Mouse (Mus musculus): ENCODE data around the gene Fxyd1. TPM values are rescaled to one million over a fixed set of nuclear protein-coding genes. Genes with fewer than 3 reads are reported as not detected.

The Fxyd1 gene
- polyA plus RNA-seq, 1 experiment from 2014 or later: 25.3 TPM

DNA sequence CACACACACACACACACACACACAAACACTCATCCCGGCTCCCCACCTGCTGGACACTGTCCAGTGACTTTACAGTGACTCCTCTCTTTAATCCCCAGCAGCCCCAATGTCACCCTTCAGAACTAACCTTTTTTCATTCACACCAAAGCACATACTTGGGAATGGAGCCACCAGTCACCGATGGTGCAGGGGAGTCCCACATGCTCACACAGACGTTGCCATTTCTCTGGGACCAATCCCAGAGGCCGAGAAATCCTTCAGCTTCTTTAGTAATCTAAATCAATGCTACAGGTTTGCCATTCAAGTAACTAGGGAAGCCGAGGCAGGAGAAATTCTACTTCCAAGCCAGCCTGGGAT is 17.7 kb upstream of the Fxyd1 start:
- Histone ChIP-seq H3K36me3 (no peaks in the 10 kb centered on the region), H3K27me3 (no peaks in the 10 kb centered on the region), H3K27ac (peak overlapping the region; percentile 24; the same call in 1 of the 2 replicates), H3K4me2 (replicated peaks) (no peak overlapping the region), H3K4me3 (no peak overlapping the region), H3K9me3 (replicated peaks) (no peaks in the 10 kb centered on the region), H3K9ac (no peak overlapping the region), H3K4me1 (peaks cover 23% of the 10 kb centered on the region)
- 78% methylated on average over 5 of the region's 5 CpGs for WGBS
- no peak for ATAC-seq (ENCODE audit: low FRiP score)

DNA sequence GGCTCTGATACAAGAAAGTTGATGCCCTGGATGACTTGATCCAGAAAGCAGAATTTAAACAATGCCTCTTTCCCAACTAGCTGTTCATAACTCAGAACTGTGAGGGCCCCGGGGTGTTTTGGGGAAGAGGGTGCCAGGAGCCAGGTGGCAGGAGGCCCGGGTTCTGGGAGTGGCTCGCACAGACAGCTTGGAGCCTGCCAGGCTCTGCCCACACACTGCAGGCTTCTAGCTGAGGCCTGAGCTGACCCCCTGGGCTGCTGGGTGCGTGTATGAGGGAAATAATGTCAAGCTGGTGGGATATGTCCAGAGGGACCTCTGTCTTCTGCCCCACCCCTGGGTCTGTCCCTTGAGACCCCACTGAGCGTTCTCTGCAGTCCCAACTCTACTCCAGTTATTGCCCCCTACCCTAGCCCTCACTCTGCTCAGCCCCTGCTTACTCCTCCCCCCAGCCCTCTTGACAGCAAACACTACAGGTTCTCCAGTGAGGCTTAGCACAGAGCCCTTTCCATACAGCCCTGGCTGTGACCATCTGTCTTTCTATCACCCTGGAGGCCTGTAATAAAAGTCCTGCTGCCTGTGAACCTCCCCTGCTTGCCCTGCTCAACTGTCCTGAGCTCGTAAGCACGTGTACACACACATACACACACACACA is 17.2 kb upstream of the Fxyd1 start:
- Histone ChIP-seq H3K4me1 (peaks cover 23% of the 10 kb centered on the region), H3K27ac (peak overlapping the region; percentile 24), H3K36me3 (no peaks in the 10 kb centered on the region), H3K9ac (no peak overlapping the region), H3K4me3 (no peak overlapping the region), H3K4me2 (replicated peaks) (no peak overlapping the region), H3K9me3 (replicated peaks) (no peaks in the 10 kb centered on the region), H3K27me3 (no peaks in the 10 kb centered on the region)
- ATAC-seq (ENCODE audit: low FRiP score): 0 out of 2 replicates have a peak, but pooled peaks have one; percentile 6
- WGBS: 60% methylated on average over 7 of the region's 7 CpGs

DNA sequence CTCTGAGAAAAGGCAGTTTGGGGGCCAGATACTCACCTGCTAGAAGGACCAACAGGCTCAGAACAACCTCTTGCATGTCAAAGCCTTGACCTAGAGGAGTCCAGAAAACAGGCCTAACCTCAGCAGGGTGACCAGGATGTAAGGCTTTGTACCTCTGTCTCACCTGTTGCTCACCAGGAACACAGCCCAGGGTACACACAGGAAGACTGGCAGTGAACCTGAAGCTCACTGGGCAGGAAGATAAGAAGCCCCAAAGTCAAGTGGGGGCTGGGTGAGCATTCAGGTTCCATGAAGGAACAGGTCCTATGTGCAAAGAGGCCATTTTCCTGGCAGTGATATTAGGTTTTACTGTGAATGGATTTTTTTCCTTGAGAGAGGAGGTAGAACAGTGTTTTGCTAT is 16.5 kb upstream of the Fxyd1 start:
- no peak overlapping the region for H3K4me2 ChIP-seq (replicated peaks)
- H3K9me3 ChIP-seq (replicated peaks): no peaks in the 10 kb centered on the region
- no peaks in the 10 kb centered on the region for H3K36me3 ChIP-seq
- H3K9ac ChIP-seq: no peak overlapping the region
- ATAC-seq (ENCODE audit: low FRiP score): no peak
- H3K27me3 ChIP-seq: no peaks in the 10 kb centered on the region
- no peak overlapping the region for H3K4me3 ChIP-seq
- H3K27ac ChIP-seq: no peak overlapping the region
- H3K4me1 ChIP-seq: peaks cover 23% of the 10 kb centered on the region

DNA sequence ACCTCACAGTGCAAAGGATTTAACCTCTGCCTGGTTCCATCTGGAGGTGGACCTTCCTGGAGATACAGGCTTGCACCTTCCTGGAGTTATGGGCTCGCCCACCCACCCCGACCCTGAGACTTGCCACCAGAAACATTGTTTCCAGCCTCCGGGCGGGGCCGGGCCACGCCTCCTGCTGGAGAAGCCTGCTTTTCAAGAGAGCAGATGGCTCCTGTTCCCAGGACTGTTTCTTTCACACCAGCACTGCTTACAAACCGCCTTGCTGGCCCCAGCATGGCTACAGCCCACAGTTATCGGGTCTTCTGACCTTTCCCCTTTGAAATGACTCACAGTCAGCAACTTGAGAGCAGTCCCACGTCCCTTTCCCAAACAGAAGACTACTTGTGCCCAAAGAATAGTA is 15.3 kb upstream of the Fxyd1 start:
- peaks cover 16% of the 10 kb centered on the region for H3K4me1 ChIP-seq
- no peaks in the 10 kb centered on the region for H3K36me3 ChIP-seq
- H3K4me3 ChIP-seq: no peak overlapping the region
- no peak overlapping the region for H3K27ac ChIP-seq
- no peaks in the 10 kb centered on the region for H3K27me3 ChIP-seq
- no peaks in the 10 kb centered on the region for H3K9me3 ChIP-seq (replicated peaks)
- no peak overlapping the region for H3K9ac ChIP-seq
- WGBS: 47% methylated on average over 9 of the region's 9 CpGs
- no peak overlapping the region for H3K4me2 ChIP-seq (replicated peaks)
- ATAC-seq (ENCODE audit: low FRiP score): no peak

DNA sequence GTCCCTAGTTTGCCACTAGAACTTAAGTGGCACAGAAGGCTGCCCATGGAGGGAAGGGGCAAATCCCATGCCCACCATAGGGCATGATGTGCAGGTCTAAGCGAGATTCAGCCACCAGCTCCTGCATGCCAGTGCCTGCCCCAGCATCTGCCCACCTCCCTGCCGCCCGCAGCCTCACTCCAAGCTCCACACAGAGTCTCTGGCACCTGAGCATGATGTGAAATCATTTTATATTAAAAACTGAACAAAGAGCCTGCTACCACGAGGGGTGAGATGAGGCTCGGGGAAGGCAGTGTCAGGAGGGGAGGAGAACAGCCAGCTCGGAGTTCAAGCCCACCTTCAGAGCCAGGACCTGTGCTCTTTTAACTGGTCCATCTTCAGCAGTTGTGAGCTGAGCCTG is 13.3 kb upstream of the Fxyd1 start:
- Histone ChIP-seq H3K9ac (no peak overlapping the region), H3K9me3 (replicated peaks) (no peaks in the 10 kb centered on the region), H3K27ac (no peak overlapping the region), H3K4me3 (no peak overlapping the region), H3K4me2 (replicated peaks) (no peak overlapping the region), H3K4me1 (peaks cover 13% of the 10 kb centered on the region), H3K36me3 (no peaks in the 10 kb centered on the region), H3K27me3 (no peaks in the 10 kb centered on the region; the same call in 1 of the 2 replicates)
- no peak for ATAC-seq (ENCODE audit: low FRiP score)
- WGBS: 85% methylated on average over 6 of the region's 6 CpGs

DNA sequence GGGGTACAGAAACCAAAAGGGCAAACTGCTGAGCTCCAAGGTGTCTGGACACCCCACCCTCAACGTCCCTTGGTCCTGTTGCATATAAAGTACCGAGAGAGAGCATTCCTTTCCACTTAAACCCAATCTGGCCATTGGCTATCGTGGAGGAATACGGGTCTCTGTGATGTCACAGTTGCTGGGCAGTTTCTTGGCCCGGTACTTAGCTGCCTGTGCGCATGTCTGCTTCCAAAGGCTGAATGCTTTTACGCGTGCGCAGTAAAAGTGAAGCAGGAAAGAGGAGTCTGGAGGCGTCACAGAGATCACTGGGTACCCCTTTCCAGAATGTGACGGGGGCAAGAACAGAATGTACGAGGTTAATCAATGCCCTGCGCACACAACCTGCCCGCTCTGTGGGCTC is 12.5 kb upstream of the Fxyd1 start:
- H3K27me3 ChIP-seq: no peaks in the 10 kb centered on the region; the same call in 1 of the 2 replicates
- H3K27ac ChIP-seq: no peak overlapping the region
- WGBS: 84% methylated on average over 14 of the region's 14 CpGs
- no peaks in the 10 kb centered on the region for H3K36me3 ChIP-seq
- no peak overlapping the region for H3K9ac ChIP-seq
- no peaks in the 10 kb centered on the region for H3K9me3 ChIP-seq (replicated peaks)
- H3K4me2 ChIP-seq (replicated peaks): no peak overlapping the region
- no peak overlapping the region for H3K4me3 ChIP-seq
- H3K4me1 ChIP-seq: peaks cover 13% of the 10 kb centered on the region
- ATAC-seq (ENCODE audit: low FRiP score): no peak

DNA sequence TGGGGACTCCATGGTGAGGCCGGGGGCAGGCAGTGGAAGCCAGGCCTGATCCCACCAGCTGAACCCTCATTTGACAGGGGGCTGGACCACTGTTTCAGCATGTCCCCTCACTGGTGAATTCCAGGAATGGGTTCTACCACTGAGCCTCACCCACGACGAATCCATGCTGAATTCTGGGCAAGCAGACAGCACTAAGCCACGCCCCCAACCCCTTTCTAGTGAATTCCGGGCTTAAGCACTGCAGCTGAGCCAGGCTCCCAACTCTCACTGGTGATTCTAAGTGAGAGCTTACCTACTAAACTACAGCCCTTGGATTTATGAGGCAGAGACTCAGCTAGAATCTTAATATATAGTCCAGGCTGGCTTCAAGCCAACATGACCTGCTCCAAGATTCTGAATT is 10.8 kb upstream of the Fxyd1 start:
- Histone ChIP-seq H3K4me2 (replicated peaks) (no peak overlapping the region), H3K36me3 (no peaks in the 10 kb centered on the region), H3K27me3 (no peaks in the 10 kb centered on the region; the same call in 1 of the 2 replicates), H3K4me3 (no peak overlapping the region), H3K4me1 (peaks cover 10% of the 10 kb centered on the region), H3K9me3 (replicated peaks) (no peaks in the 10 kb centered on the region), H3K27ac (no peak overlapping the region), H3K9ac (no peak overlapping the region)
- 40% methylated on average over 5 of the region's 5 CpGs for WGBS
- no peak for ATAC-seq (ENCODE audit: low FRiP score)

DNA sequence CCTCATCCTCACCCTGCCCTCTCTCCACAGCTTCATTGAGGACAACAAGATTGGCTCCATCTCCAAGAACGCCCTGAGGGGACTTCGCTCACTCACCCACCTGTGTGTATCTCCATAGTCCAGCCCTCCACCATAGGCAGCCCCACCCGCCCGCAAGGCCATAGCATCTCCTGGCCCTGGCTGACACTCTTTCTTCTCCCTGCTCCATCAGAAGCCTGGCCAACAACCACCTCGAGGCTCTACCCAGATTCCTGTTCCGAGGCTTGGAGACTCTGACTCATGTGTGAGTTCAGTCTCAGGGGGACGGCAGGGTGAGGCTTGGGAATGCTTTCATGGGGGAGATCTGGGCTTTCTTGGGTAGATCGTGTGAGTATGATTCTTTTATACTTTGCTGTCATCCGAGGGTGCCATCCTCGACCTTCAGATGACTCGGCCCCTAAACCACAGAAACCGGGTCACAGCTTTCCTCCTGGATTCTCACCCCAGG is 6.1 kb upstream of the Fxyd1 start:
- H3K4me3 ChIP-seq: no peak overlapping the region
- 89% methylated on average over 12 of the region's 12 CpGs for WGBS
- H3K36me3 ChIP-seq: no peaks in the 10 kb centered on the region
- no peaks in the 10 kb centered on the region; the same call in 1 of the 2 replicates for H3K27me3 ChIP-seq
- no peak overlapping the region for H3K9ac ChIP-seq
- H3K4me2 ChIP-seq (replicated peaks): no peak overlapping the region
- H3K27ac ChIP-seq: no peak overlapping the region
- no peak for ATAC-seq (ENCODE audit: low FRiP score)
- H3K4me1 ChIP-seq: peaks cover 6% of the 10 kb centered on the region; the same call in 1 of the 2 replicates
- H3K9me3 ChIP-seq (replicated peaks): no peaks in the 10 kb centered on the region

DNA sequence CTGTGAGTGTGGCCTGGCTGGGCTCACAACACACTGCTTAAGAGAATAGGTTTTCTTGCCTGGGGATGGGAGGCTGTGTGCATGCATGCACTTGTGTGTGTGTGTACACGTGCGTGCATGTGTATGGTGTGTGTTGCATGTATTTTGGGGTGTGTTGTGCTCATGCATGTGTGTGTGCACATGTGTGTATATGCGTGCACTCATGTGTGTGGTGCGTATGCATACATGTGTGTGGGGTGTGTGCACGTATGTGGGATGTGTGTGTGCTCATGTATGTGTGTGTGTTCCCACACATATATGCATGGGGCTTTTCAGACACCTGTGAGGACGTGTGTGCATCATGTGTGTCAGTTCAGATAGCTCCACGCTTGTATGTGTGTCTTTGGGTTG is 3.6 kb upstream of the Fxyd1 start:
- H3K4me2 ChIP-seq (replicated peaks): no peak overlapping the region
- H3K4me3 ChIP-seq: no peak overlapping the region
- ATAC-seq (ENCODE audit: low FRiP score): no peak
- H3K36me3 ChIP-seq: no peaks in the 10 kb centered on the region
- no peak overlapping the region for H3K27ac ChIP-seq
- 87% methylated on average over 7 of the region's 7 CpGs for WGBS
- peaks cover 7% of the 10 kb centered on the region for H3K4me1 ChIP-seq
- H3K27me3 ChIP-seq: no peaks in the 10 kb centered on the region
- H3K9ac ChIP-seq: no peak overlapping the region
- H3K9me3 ChIP-seq (replicated peaks): no peaks in the 10 kb centered on the region

DNA sequence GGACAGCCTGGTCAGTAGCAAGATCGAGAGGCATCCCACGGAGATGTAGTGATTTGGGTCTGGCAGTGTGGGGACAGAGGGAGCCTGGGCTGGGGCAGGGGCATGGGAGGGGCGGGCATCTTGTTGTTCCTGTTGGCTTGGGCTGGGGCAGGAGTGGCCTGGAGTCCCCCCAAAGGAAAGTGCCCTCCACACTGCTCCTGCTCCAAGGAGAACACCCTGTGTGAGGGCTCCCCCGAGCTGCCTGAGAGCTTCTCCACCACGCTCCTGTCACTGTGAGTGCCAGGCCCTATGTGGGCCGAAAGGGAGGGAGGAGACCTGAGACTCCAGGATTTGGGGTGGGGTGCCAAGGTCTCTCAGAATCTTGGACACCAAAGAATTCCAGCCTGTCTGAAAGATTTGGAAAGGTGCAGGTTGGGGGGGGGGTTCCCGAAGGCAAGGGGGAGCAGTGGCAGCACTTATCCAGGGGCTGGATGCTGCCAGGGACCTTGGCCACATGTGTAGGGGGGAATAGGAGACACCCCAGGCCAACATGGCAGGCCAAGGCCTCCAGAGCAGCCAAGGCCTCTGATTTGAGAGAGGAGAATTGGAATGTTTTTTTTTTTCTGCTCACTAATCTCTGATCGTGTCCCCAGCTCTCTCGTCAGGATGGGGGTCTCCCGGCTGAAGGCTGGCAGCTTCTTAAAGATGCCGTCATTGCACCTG is 3.1 kb upstream of the Fxyd1 start:
- 62% methylated on average over 11 of the region's 11 CpGs for WGBS
- no peaks in the 10 kb centered on the region for H3K36me3 ChIP-seq
- peaks cover 12% of the 10 kb centered on the region for H3K4me1 ChIP-seq
- no peak overlapping the region for H3K4me3 ChIP-seq
- peak; percentile 36; the same call in 1 of the 2 replicates for ATAC-seq (ENCODE audit: low FRiP score)
- no peak overlapping the region for H3K9ac ChIP-seq
- H3K27me3 ChIP-seq: no peaks in the 10 kb centered on the region
- no peak overlapping the region for H3K4me2 ChIP-seq (replicated peaks)
- H3K9me3 ChIP-seq (replicated peaks): no peaks in the 10 kb centered on the region
- peak overlapping the region; percentile 70 for H3K27ac ChIP-seq

DNA sequence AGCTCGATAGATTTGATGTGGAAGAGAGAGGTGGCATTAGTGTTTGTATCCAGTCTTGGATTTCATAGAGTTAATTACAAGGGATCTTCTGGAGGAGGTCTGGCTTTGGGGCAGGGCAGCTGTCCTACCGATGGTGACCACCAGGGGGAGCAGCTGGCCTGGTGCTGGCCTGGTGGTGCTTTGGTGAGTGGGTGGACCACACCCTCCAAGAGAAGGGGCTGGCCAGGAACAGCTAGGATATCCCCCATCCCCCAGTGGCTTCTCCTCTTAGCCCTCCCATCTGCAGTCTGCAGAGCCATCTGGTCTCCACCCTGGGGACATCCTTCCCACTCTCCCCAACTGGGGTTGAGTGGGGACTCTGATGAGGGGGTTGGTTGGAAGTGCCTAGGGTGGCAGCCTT is 2.1 kb upstream of the Fxyd1 start, which contains the start of gene Lgi4:
TSS of gene Lgi4 (plus strand) at position 235 of the 400 bp plus-strand sequence.
- 2% methylated on average over 2 of the region's 2 CpGs for WGBS
- H3K4me1 ChIP-seq: peaks cover 22% of the 10 kb centered on the region
- peaks cover 7% of the 10 kb centered on the region for H3K27me3 ChIP-seq
- no peak within 1 kb of the TSS for H3K4me2 ChIP-seq (replicated peaks)
- ATAC-seq (ENCODE audit: low FRiP score): peak; percentile 70
- H3K36me3 ChIP-seq: no peaks in the 10 kb centered on the region
- no peaks in the 10 kb centered on the region for H3K9me3 ChIP-seq (replicated peaks)
- H3K9ac ChIP-seq: no peak within 1 kb of the TSS
- no peak within 1 kb of the TSS for H3K4me3 ChIP-seq
- H3K27ac ChIP-seq: peak within 1 kb of the TSS; percentile 70

DNA sequence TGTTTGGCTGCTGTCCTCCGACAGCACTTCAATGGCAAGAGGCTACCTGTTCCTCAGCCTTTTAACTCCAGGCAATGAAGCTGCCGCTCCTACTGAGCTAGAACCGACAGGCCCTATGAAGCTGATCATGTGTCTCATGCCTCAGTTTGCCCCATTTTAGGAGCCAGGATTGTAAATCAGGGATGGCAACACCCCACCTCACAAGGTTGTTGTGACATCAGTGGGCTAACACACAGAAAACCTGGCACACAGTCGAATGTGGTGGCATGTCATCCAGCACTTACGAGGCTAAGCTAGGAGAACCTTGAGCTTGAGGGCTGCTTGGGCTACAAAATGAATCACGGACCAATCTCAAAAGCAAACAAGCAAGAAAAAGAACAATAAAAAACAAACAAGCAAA is 1.2 kb upstream of the Fxyd1 start:
- H3K9me3 ChIP-seq (replicated peaks): no peaks in the 10 kb centered on the region
- WGBS: 89% methylated on average over 6 of the region's 6 CpGs
- H3K4me1 ChIP-seq: peaks cover 27% of the 10 kb centered on the region
- no peaks in the 10 kb centered on the region for H3K36me3 ChIP-seq
- H3K4me2 ChIP-seq (replicated peaks): no peak overlapping the region
- no peak overlapping the region for H3K4me3 ChIP-seq
- H3K27me3 ChIP-seq: peaks cover 16% of the 10 kb centered on the region
- no peak overlapping the region for H3K9ac ChIP-seq
- H3K27ac ChIP-seq: no peak overlapping the region
- ATAC-seq (ENCODE audit: low FRiP score): no peak

DNA sequence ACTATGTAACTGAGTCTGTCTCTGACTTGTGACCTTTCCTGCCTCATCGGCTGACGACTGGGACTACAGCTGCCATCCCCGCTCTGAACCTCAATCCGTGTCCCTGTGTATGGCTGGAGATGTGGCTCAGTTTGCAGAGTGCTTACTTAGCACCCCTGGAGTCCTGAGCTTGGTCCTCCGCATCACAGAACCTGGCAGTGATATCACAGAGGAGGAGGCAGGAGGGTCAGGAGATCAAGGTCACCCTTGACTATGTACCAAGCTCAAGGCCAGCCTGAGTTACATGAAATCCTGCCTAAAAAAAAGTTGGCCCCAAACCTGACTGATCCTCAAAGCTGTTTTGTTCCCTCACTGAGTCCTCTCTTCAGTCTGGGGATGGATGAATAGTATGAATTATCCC is 731 bp upstream of the Fxyd1 start:
- no peak for ATAC-seq (ENCODE audit: low FRiP score)
- Histone ChIP-seq H3K4me1 (peaks cover 32% of the 10 kb centered on the region), H3K36me3 (no peaks in the 10 kb centered on the region), H3K4me2 (replicated peaks) (no peak overlapping the region), H3K9me3 (replicated peaks) (no peaks in the 10 kb centered on the region), H3K9ac (no peak overlapping the region), H3K4me3 (no peak overlapping the region), H3K27me3 (peaks cover 21% of the 10 kb centered on the region), H3K27ac (no peak overlapping the region)
- WGBS: 75% methylated on average over 5 of the region's 5 CpGs
